Mouse (Mus musculus): ENCODE results near the gene Olfr1134.

DNA sequence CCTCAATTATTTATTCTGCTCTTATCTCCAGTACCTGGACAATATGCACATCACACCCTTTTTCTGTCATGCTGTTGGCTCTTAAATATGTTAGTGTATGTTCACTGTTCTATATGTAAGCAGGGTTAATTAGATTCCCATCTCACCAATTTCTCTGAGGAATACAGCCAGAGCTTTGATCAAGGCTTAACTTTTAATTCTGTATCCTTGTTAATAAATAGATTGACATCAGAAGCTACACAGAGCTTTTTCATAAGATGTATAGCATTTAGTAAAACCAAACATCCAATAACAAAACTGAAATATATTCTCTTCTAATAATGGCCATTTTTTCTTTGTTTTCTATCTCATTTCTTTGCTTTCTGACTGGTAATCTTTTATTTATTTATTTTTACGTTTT, 15.3 kb upstream of the Olfr1134 start, which contains the start of gene Olfr1135:
- TF ChIP-seq POLR2A (IDR thresholded peaks at IDR 0.05; ENCODE audit: borderline replicate concordance, control insufficient read depth, low read depth, low read length): no peak
- no peak for TF ChIP-seq CTCF (IDR thresholded peaks at IDR 0.05; ENCODE audit: control insufficient read depth, insufficient read depth, low read length)
